Comparison of ENCODE assay signal across 19 mouse cellular contexts in genomic region chr1:132878951-132879610, GRCm38 (mm10). TPM values are rescaled to one million over a fixed set of nuclear protein-coding genes. Genes with fewer than 3 reads are reported as not detected.
DNase-seq lines count a peak whose midpoint lies in the region; ATAC-seq and TF ChIP-seq lines count a peak whose summit lies in the region.
"Had no signal": no experiment of that assay in that cellular context is flagged by ENCODE, and none has a peak within 500 bp of the region (broad histone marks: within the 10 kb centered on the region; RNA-seq: fewer than 3 reads in every experiment).

No protein-coding gene starts in this region.

- H3K27ac ChIP-seq in hindbrain, embryonic 14.5 days = no peak overlapping the region
- no peak overlapping the region for H3K27ac ChIP-seq in hindbrain, embryonic 10.5 days
- peak overlapping the region; percentile 2; the same call in 1 of the 2 replicates for H3K27ac ChIP-seq in ES-E14 (ENCODE audit: insufficient read depth, low read depth, low read length, poor library complexity, severe bottlenecking)
- peak overlapping the region; percentile 92; the same call in 1 of the 2 replicates for H3K27ac ChIP-seq in midbrain, postnatal 0 days (ENCODE audit: low read depth, low read length)
- H3K27ac ChIP-seq in liver, embryonic 11.5 days (ENCODE audit: low read depth, low read length) = no peak overlapping the region
- H3K27ac ChIP-seq: embryonic facial prominence, embryonic 15.5 days; heart, adult 2 months; intestine, embryonic 15.5 days; kidney, postnatal 0 days; limb, embryonic 15.5 days had no signal

- no peak overlapping the region for H3K9ac ChIP-seq in hindbrain, embryonic 14.5 days
- H3K9ac ChIP-seq in ES-E14 (ENCODE audit: insufficient read depth, low read depth, low read length, poor library complexity, severe bottlenecking) = no peak overlapping the region
- no peak overlapping the region for H3K9ac ChIP-seq in midbrain, postnatal 0 days (replicated peaks; ENCODE audit: low read length, poor library complexity, severe bottlenecking)
- no peak overlapping the region for H3K9ac ChIP-seq in liver, embryonic 11.5 days (ENCODE audit: low read depth, low read length)
- H3K9ac ChIP-seq: embryonic facial prominence, embryonic 15.5 days had no signal

- in situ Hi-C loops in ES-E14 (cut with MboI; ENCODE audit: low sequenced_read_pairs in 2 of 2, unreplicated experiment in 2 of 2) = no loop called here

- no peak for TF ChIP-seq CTCF in brain, embryonic 14.5 days (IDR thresholded peaks at IDR 0.05; ENCODE audit: borderline replicate concordance, extremely low read depth, insufficient read depth, insufficient read length)
- no peak for TF ChIP-seq CTCF in midbrain, postnatal 0 days (IDR thresholded peaks at IDR 0.05)

- no peak for ATAC-seq in hindbrain, embryonic 14.5 days (ENCODE audit: low FRiP score)
- no peak for ATAC-seq in midbrain, postnatal 0 days (ENCODE audit: low FRiP score)
- no peak for ATAC-seq in liver, embryonic 11.5 days (replicated peaks; ENCODE audit: low FRiP score)
- ATAC-seq: forebrain, embryonic 16.5 days; intestine, embryonic 15.5 days; Patski had no signal

- DNase-seq in hindbrain, embryonic 14.5 days (ENCODE audit: low spot score) = no peak
- no peak for DNase-seq in hindbrain, embryonic 10.5 days (ENCODE audit: low spot score)
- DNase-seq in ES-E14 (ENCODE audit: low read depth, low spot score) = peak; percentile 76
- peak; percentile 69 for DNase-seq in brain, embryonic 14.5 days (ENCODE audit: low read depth)
- no peak for DNase-seq in midbrain, postnatal 0 days (ENCODE audit: low spot score)
- no peak for DNase-seq in retina, embryonic 14.5 days (ENCODE audit: low spot score)
- no peak for DNase-seq in liver, embryonic 11.5 days (ENCODE audit: low spot score)
- DNase-seq: cerebellum, adult 11-12 months; heart, adult 2 months; lung, adult 2 months; right cerebral cortex, postnatal 4 days; thymus, adult 18-20 months had no signal

- WGBS in hindbrain, embryonic 14.5 days = 18% methylated on average over 11 of the region's 11 CpGs
- 15% methylated on average over 11 of the region's 11 CpGs for WGBS in hindbrain, embryonic 10.5 days
- 15% methylated on average over 11 of the region's 11 CpGs for WGBS in midbrain, postnatal 0 days
- WGBS in liver, embryonic 11.5 days = 28% methylated on average over 11 of the region's 11 CpGs

- H3K36me3 ChIP-seq in hindbrain, embryonic 14.5 days (replicated peaks; ENCODE audit: control insufficient read depth, insufficient read depth) = no peaks in the 10 kb centered on the region
- no peaks in the 10 kb centered on the region for H3K36me3 ChIP-seq in hindbrain, embryonic 10.5 days
- no peaks in the 10 kb centered on the region for H3K36me3 ChIP-seq in ES-E14 (ENCODE audit: control insufficient read depth, insufficient read depth, low read length, poor library complexity, severe bottlenecking)
- H3K36me3 ChIP-seq in midbrain, postnatal 0 days (ENCODE audit: insufficient read depth, low read length) = no peaks in the 10 kb centered on the region; the same call in 1 of the 2 replicates
- H3K36me3 ChIP-seq in liver, embryonic 11.5 days (ENCODE audit: control insufficient read depth, insufficient read depth, low read length) = no peaks in the 10 kb centered on the region
- H3K36me3 ChIP-seq: embryonic facial prominence, embryonic 15.5 days; intestine, embryonic 15.5 days; limb, embryonic 15.5 days had no signal

- no peaks in the 10 kb centered on the region for H3K27me3 ChIP-seq in hindbrain, embryonic 14.5 days (ENCODE audit: control insufficient read depth, insufficient read depth, low read length)
- H3K27me3 ChIP-seq in hindbrain, embryonic 10.5 days (ENCODE audit: insufficient read depth, poor library complexity, severe bottlenecking) = peaks cover 84% of the 10 kb centered on the region
- no peaks in the 10 kb centered on the region for H3K27me3 ChIP-seq in midbrain, postnatal 0 days (ENCODE audit: insufficient read depth, low read length)
- peaks cover 55% of the 10 kb centered on the region for H3K27me3 ChIP-seq in liver, embryonic 11.5 days (replicated peaks; ENCODE audit: control insufficient read depth, insufficient read depth, low read length)

- H3K4me2 ChIP-seq in hindbrain, embryonic 14.5 days (replicated peaks) = peak overlapping the region; percentile 88; the same call in 1 of the 2 replicates
- peak overlapping the region; percentile 88 for H3K4me2 ChIP-seq in midbrain, postnatal 0 days (ENCODE audit: low read depth, low read length, poor library complexity, severe bottlenecking)
- no peak overlapping the region for H3K4me2 ChIP-seq in liver, embryonic 11.5 days

- no peak for TF ChIP-seq POLR2A in brain, embryonic 14.5 days (IDR thresholded peaks at IDR 0.05; ENCODE audit: borderline replicate concordance, extremely low read depth, insufficient read depth, insufficient read length, poor library complexity, severe bottlenecking)

- no peak overlapping the region for H3K4me3 ChIP-seq in hindbrain, embryonic 14.5 days (replicated peaks; ENCODE audit: low read length)
- H3K4me3 ChIP-seq in hindbrain, embryonic 10.5 days = no peak overlapping the region
- H3K4me3 ChIP-seq in ES-E14 (ENCODE audit: insufficient read depth in 1 of 2, low read depth in 1 of 2, low read length in 2 of 2, poor library complexity in 1 of 2, severe bottlenecking in 1 of 2) = no peak overlapping the region
- peak overlapping the region; percentile 91; the same call in 1 of the 2 replicates for H3K4me3 ChIP-seq in midbrain, postnatal 0 days (ENCODE audit: low read depth, low read length)
- H3K4me3 ChIP-seq in liver, embryonic 11.5 days (ENCODE audit: low read depth, low read length) = no peak overlapping the region
- H3K4me3 ChIP-seq: heart, adult 2 months; myocyte had no signal

- H3K4me1 ChIP-seq in hindbrain, embryonic 14.5 days (replicated peaks; ENCODE audit: control insufficient read depth, insufficient read depth, low read length) = peaks cover 11% of the 10 kb centered on the region
- H3K4me1 ChIP-seq in hindbrain, embryonic 10.5 days (replicated peaks) = peaks cover 36% of the 10 kb centered on the region
- peaks cover 6 to 26% of the 10 kb centered on the region in 2 experiments; a peak in 3 of 4 replicates for H3K4me1 ChIP-seq in ES-E14 (ENCODE audit: control insufficient read depth in 2 of 2, insufficient read depth in 2 of 2, low read length in 2 of 2, poor library complexity in 1 of 2)
- H3K4me1 ChIP-seq in midbrain, postnatal 0 days (ENCODE audit: insufficient read depth, low read length) = peaks cover 13% of the 10 kb centered on the region
- H3K4me1 ChIP-seq in liver, embryonic 11.5 days (replicated peaks; ENCODE audit: control insufficient read depth, insufficient read depth, low read length) = no peaks in the 10 kb centered on the region

- no peaks in the 10 kb centered on the region for H3K9me3 ChIP-seq in hindbrain, embryonic 14.5 days (ENCODE audit: control insufficient read depth, low read length)
- H3K9me3 ChIP-seq in hindbrain, embryonic 10.5 days = no peaks in the 10 kb centered on the region
- H3K9me3 ChIP-seq in ES-E14 (ENCODE audit: control insufficient read depth, insufficient read depth, low read depth, low read length) = no peaks in the 10 kb centered on the region
- H3K9me3 ChIP-seq in midbrain, postnatal 0 days (ENCODE audit: low read length) = no peaks in the 10 kb centered on the region
- H3K9me3 ChIP-seq in liver, embryonic 11.5 days (ENCODE audit: control insufficient read depth, low read length) = no peaks in the 10 kb centered on the region
- H3K9me3 ChIP-seq: embryonic facial prominence, embryonic 15.5 days; intestine, embryonic 15.5 days; limb, embryonic 15.5 days had no signal

TF ChIP-seq in ES-E14, 5 proteins besides CTCF, POLR2A, EP300 and RAD21:
- TF ChIP-seq ZNF384 (IDR thresholded peaks at IDR 0.05; ENCODE audit: low read depth, low read length) (no peak), CHD2 (IDR thresholded peaks at IDR 0.05; ENCODE audit: low read depth, low read length) (no peak), ZC3H11A (IDR thresholded peaks at IDR 0.05; ENCODE audit: borderline replicate concordance, low read depth, low read length) (no peak), HCFC1 (IDR thresholded peaks at IDR 0.05; ENCODE audit: borderline replicate concordance, insufficient read depth, low read length) (no peak), MAFK (IDR thresholded peaks at IDR 0.05; ENCODE audit: insufficient read depth, low read depth, low read length) (no peak)

RNA-seq across cellular contexts. Expression of gene Lrrn2, which starts 1.0 kb away (rescaled TPM):
- 40.7 and 45.3 TPM in 2 replicates for polyA plus RNA-seq in hindbrain, embryonic 14.5 days (2014; fragmentation: Nextera tagmentation; extraction: Ambion mirVana)
- 7.3 and 10.4 TPM in 2 replicates for polyA plus RNA-seq in hindbrain, embryonic 10.5 days (2016; fragmentation: Nextera tagmentation; extraction: Ambion mirVana)
- 3.0 and 3.4 TPM in 2 replicates for total RNA-seq in ES-E14 (2012; rRNA removed)
- polyA plus RNA-seq in brain, embryonic 14.5 days (2012; rRNA removed) = 43.4 and 54.4 TPM in 2 replicates
- total RNA-seq in midbrain, postnatal 0 days (2014; rRNA removed) = 44.6 and 48.9 TPM in 2 replicates
- polyA plus RNA-seq in midbrain, postnatal 0 days (2015; fragmentation: Nextera tagmentation; extraction: Ambion mirVana) = 74.4 and 76.6 TPM in 2 replicates
- polyA plus RNA-seq in liver, embryonic 11.5 days (2014; fragmentation: Nextera tagmentation; extraction: Ambion mirVana) = 1.3 and 1.4 TPM in 2 replicates
- polyA plus RNA-seq: Patski had no signal

Comparison
In these comparisons a context has a peak if more than half of its experiments do, and no peak if none do; other contexts are left out.
1. DNase-seq: peak in ES-E14 (single experiment) and brain, embryonic 14.5 days (single experiment); none in hindbrain, embryonic 14.5 days (single experiment), hindbrain, embryonic 10.5 days (single experiment), midbrain, postnatal 0 days (single experiment), retina, embryonic 14.5 days (single experiment) and liver, embryonic 11.5 days (single experiment).
2. H3K27ac ChIP-seq: peak in ES-E14 (single experiment) and midbrain, postnatal 0 days (single experiment); none in hindbrain, embryonic 14.5 days (single experiment), hindbrain, embryonic 10.5 days (single experiment) and liver, embryonic 11.5 days (single experiment).